Mouse (Mus musculus) kidney, embryonic 16.5 days (tissue): ENCODE measurements around the gene Cks1b. TPM values are rescaled to one million over a fixed set of nuclear protein-coding genes. Genes with fewer than 3 reads are reported as not detected.

Experiments
- ATAC-seq: fragments of 200-750 bp; cut with Nextera tagmentation; 2 replicates; pipeline ENCODE4 v1.8.0; 2017; ENCODE audit warnings: moderate TSS enrichment; ENCODE audit not compliant: low FRiP score, low TSS enrichment
- H3K27ac ChIP-seq: fragments of 300-500 bp; sonication (generic); 2 replicates; pipeline ENCODE4 v1.5.1; 2014; ENCODE audit warnings: low read length
- H3K27me3 ChIP-seq: fragments of 300-500 bp; sonication (generic); 2 replicates; pipeline ENCODE4 v1.6.1; 2014; ENCODE audit warnings: low read length, control low read depth, mixed read lengths; ENCODE audit not compliant: insufficient read depth
- H3K36me3 ChIP-seq: fragments of 300-500 bp; sonication (generic); 2 replicates; pipeline ENCODE4 v1.6.1; 2014; ENCODE audit warnings: low read length, control low read depth, mixed read lengths; ENCODE audit not compliant: insufficient read depth
- H3K4me1 ChIP-seq: fragments of 300-500 bp; sonication (generic); 2 replicates; pipeline ENCODE4 v1.6.1; 2014; ENCODE audit warnings: low read length, control low read depth, mixed read lengths; ENCODE audit not compliant: insufficient read depth
- H3K4me2 ChIP-seq: fragments of 300-500 bp; sonication (generic); replicated peaks from 2 replicates; pipeline ENCODE4 v1.6.1; 2014; ENCODE audit warnings: low read depth, low read length
- H3K4me3 ChIP-seq: fragments of 300-500 bp; sonication (generic); 2 replicates; pipeline ENCODE4 v1.5.1; 2014; ENCODE audit warnings: mild to moderate bottlenecking, low read length
- H3K9ac ChIP-seq: fragments of 300-500 bp; sonication (generic); replicated peaks from 2 replicates; pipeline ENCODE4 v1.6.1; 2014; ENCODE audit warnings: low read length
- H3K9me3 ChIP-seq: fragments of 300-500 bp; sonication (generic); 2 replicates; pipeline ENCODE4 v1.6.1; 2016; ENCODE audit warnings: low read length, control low read depth
- WGBS: fragments of 180-500 bp; shearing (Covaris S2); extraction: QIAGEN DNeasy Blood & Tissue Kit; methylation state at CpG from one replicate; pipeline ENCODE4 v1.1.7; 2014; 5-methylcytosine and 5-hydroxymethylcytosine counted together
- polyA plus RNA-seq: library from polyadenylated mRNA; unstranded; fragments of >200 nt; fragmentation: Nextera tagmentation; extraction: Ambion mirVana; gene quantifications from 2 replicates; pipeline ENCODE4 v1.2.1, GENCODE M21; 2015

The Cks1b gene
- polyA plus RNA-seq, 1 experiment from 2014 or later, result 495 TPM

GRCm38 (mm10) chr3:89418861-89419250, 673 bp upstream of the Cks1b start:
- peak overlapping the region; percentile 88 for H3K4me2 ChIP-seq
- no peaks in the 10 kb centered on the region for H3K9me3 ChIP-seq
- H3K4me3 ChIP-seq, result peak overlapping the region; percentile 62
- H3K36me3 ChIP-seq, result peaks cover 25% of the 10 kb centered on the region
- ATAC-seq, result peak; percentile 20; the same call in 1 of the 2 replicates
- WGBS, result under 1% methylated on average over 16 of the region's 16 CpGs
- H3K4me1 ChIP-seq, result peaks cover 46% of the 10 kb centered on the region
- H3K27ac ChIP-seq, result peak overlapping the region; percentile 100
- peak overlapping the region; percentile 91 for H3K9ac ChIP-seq
- no peaks in the 10 kb centered on the region for H3K27me3 ChIP-seq

- H3K9ac ChIP-seq, result peak overlapping the region; percentile 79
- ATAC-seq, result peak; percentile 24
- peak overlapping the region; percentile 88 for H3K4me2 ChIP-seq
- peak overlapping the region; percentile 62 for H3K4me3 ChIP-seq
- H3K9me3 ChIP-seq, result no peaks in the 10 kb centered on the region
- H3K27me3 ChIP-seq, result no peaks in the 10 kb centered on the region
- H3K36me3 ChIP-seq, result peaks cover 30% of the 10 kb centered on the region
- H3K27ac ChIP-seq, result peak overlapping the region; percentile 100
- H3K4me1 ChIP-seq, result peaks cover 37% of the 10 kb centered on the region
- WGBS, result under 1% methylated on average over 20 of the region's 20 CpGs
These were observed 378 bp downstream of the Cks1b start for GRCm38 (mm10) chr3:89417840-89418169.

GRCm38 (mm10) chr3:89417131-89417530, 1.1 kb downstream of the Cks1b start:
- H3K36me3 ChIP-seq, result peaks cover 30% of the 10 kb centered on the region
- H3K27me3 ChIP-seq, result no peaks in the 10 kb centered on the region
- H3K9ac ChIP-seq, result peak overlapping the region; percentile 79
- peak overlapping the region; percentile 100 for H3K27ac ChIP-seq
- 14% methylated on average over 2 of the region's 2 CpGs for WGBS
- H3K4me2 ChIP-seq, result peak overlapping the region; percentile 88
- no peak for ATAC-seq
- H3K9me3 ChIP-seq, result no peaks in the 10 kb centered on the region
- peaks cover 30% of the 10 kb centered on the region for H3K4me1 ChIP-seq
- H3K4me3 ChIP-seq, result peak overlapping the region; percentile 62

- no peak overlapping the region for H3K27ac ChIP-seq
- no peaks in the 10 kb centered on the region for H3K27me3 ChIP-seq
- 0 out of 2 replicates have a peak overlapping the region, but pooled peaks have one; percentile 62 for H3K4me3 ChIP-seq
- peaks cover 30% of the 10 kb centered on the region for H3K36me3 ChIP-seq
- H3K9ac ChIP-seq, result no peak overlapping the region
- peaks cover 25% of the 10 kb centered on the region for H3K4me1 ChIP-seq
- ATAC-seq, result no peak
- H3K4me2 ChIP-seq, result no peak overlapping the region
- 92% methylated on average over 8 of the region's 8 CpGs for WGBS
- H3K9me3 ChIP-seq, result no peaks in the 10 kb centered on the region
These were observed 2.0 kb downstream of the Cks1b start for GRCm38 (mm10) chr3:89416158-89416557.

GRCm38 (mm10) chr3:89411490-89412393, 6.4 kb downstream of the Cks1b start, which contains the start of gene Flad1:
Flad1 (minus strand) TSS chr3:89411870.
- no peaks in the 10 kb centered on the region for H3K27me3 ChIP-seq
- H3K9me3 ChIP-seq, result no peaks in the 10 kb centered on the region
- H3K4me1 ChIP-seq, result peaks cover 12% of the 10 kb centered on the region
- peak within 1 kb of the TSS; percentile 67 for H3K4me3 ChIP-seq
- peaks cover 39% of the 10 kb centered on the region for H3K36me3 ChIP-seq
- peak within 1 kb of the TSS; percentile 57 for H3K27ac ChIP-seq
- H3K4me2 ChIP-seq, result peak within 1 kb of the TSS; percentile 68
- H3K9ac ChIP-seq, result peak within 1 kb of the TSS; percentile 68
- peak; percentile 100 for ATAC-seq
- WGBS, result 5% methylated on average over 28 of the region's 28 CpGs

GRCm38 (mm10) chr3:89410864-89411263, 7.3 kb downstream of the Cks1b start:
- 77% methylated on average over 10 of the region's 10 CpGs for WGBS
- Histone ChIP-seq H3K4me2 (peak overlapping the region; percentile 68), H3K27ac (peak overlapping the region; percentile 57; the same call in 1 of the 2 replicates), H3K4me3 (peak overlapping the region; percentile 67), H3K27me3 (no peaks in the 10 kb centered on the region), H3K36me3 (peaks cover 34% of the 10 kb centered on the region), H3K9me3 (no peaks in the 10 kb centered on the region), H3K4me1 (peaks cover 7% of the 10 kb centered on the region), H3K9ac (peak overlapping the region; percentile 68)
- ATAC-seq, result no peak

GRCm38 (mm10) chr3:89409701-89410100, 8.5 kb downstream of the Cks1b start:
- H3K36me3 ChIP-seq, result peaks cover 28% of the 10 kb centered on the region
- H3K27ac ChIP-seq, result no peak overlapping the region
- WGBS, result 91% methylated on average over 3 of the region's 3 CpGs
- H3K9me3 ChIP-seq, result no peaks in the 10 kb centered on the region
- no peak overlapping the region for H3K4me2 ChIP-seq
- no peak overlapping the region for H3K4me3 ChIP-seq
- H3K9ac ChIP-seq, result no peak overlapping the region
- peaks cover 7% of the 10 kb centered on the region for H3K4me1 ChIP-seq
- no peak for ATAC-seq
- H3K27me3 ChIP-seq, result no peaks in the 10 kb centered on the region

GRCm38 (mm10) chr3:89408448-89408847, 9.7 kb downstream of the Cks1b start:
- Histone ChIP-seq H3K9ac (no peak overlapping the region), H3K27me3 (no peaks in the 10 kb centered on the region), H3K9me3 (no peaks in the 10 kb centered on the region), H3K4me3 (no peak overlapping the region), H3K27ac (no peak overlapping the region), H3K4me1 (peaks cover 7% of the 10 kb centered on the region), H3K36me3 (peaks cover 17% of the 10 kb centered on the region), H3K4me2 (no peak overlapping the region)
- 73% methylated on average over 16 of the region's 16 CpGs for WGBS
- no peak for ATAC-seq

- ATAC-seq, result no peak
- no peak overlapping the region for H3K4me3 ChIP-seq
- H3K27ac ChIP-seq, result no peak overlapping the region
- H3K27me3 ChIP-seq, result no peaks in the 10 kb centered on the region
- no peak overlapping the region for H3K4me2 ChIP-seq
- H3K4me1 ChIP-seq, result peaks cover 7% of the 10 kb centered on the region
- peaks cover 29% of the 10 kb centered on the region for H3K36me3 ChIP-seq
- 93% methylated on average over 6 of the region's 6 CpGs for WGBS
- H3K9me3 ChIP-seq, result no peaks in the 10 kb centered on the region
- H3K9ac ChIP-seq, result no peak overlapping the region
These were observed 11.3 kb downstream of the Cks1b start for GRCm38 (mm10) chr3:89406887-89407286.

GRCm38 (mm10) chr3:89402693-89403092, 15.5 kb downstream of the Cks1b start, which contains the start of gene Lenep:
Lenep (minus strand) TSS chr3:89402793.
- H3K36me3 ChIP-seq, result peaks cover 28% of the 10 kb centered on the region
- H3K4me1 ChIP-seq, result no peaks in the 10 kb centered on the region
- no peak within 1 kb of the TSS for H3K27ac ChIP-seq
- ATAC-seq, result no peak
- H3K9me3 ChIP-seq, result no peaks in the 10 kb centered on the region
- 80% methylated on average over 5 of the region's 5 CpGs for WGBS
- H3K9ac ChIP-seq, result no peak within 1 kb of the TSS
- H3K4me2 ChIP-seq, result no peak within 1 kb of the TSS
- no peaks in the 10 kb centered on the region for H3K27me3 ChIP-seq
- H3K4me3 ChIP-seq, result no peak within 1 kb of the TSS
